Mouse (Mus musculus): Measurements from ENCODE around the gene Csdc2. TPM values are rescaled to one million over a fixed set of nuclear protein-coding genes. Genes with fewer than 3 reads are reported as not detected.
"Not testable (repeated sequence)": the region's sequence is repeated elsewhere in the genome, so short reads cannot be mapped to it uniquely, and the experiment has no call there.

Csdc2 gene
- polyA plus RNA-seq, 1 experiment from 2014 or later = 0.88 TPM

GRCm38 (mm10) chr15:81954151-81954583, 17.6 kb downstream of the Csdc2 start:
- no peak for DNase-seq (ENCODE audit: low spot score)

GRCm38 (mm10) chr15:81954716-81955115, 18.2 kb downstream of the Csdc2 start:
- DNase-seq (ENCODE audit: low spot score) = no peak

- DNase-seq (ENCODE audit: low spot score) = no peak
Measured at GRCm38 (mm10) chr15:81955414-81955813, 18.9 kb downstream of the Csdc2 start.

- DNase-seq (ENCODE audit: low spot score) = peak; percentile 72
Measured at GRCm38 (mm10) chr15:81956457-81956856, 19.9 kb downstream of the Csdc2 start.

- no peak for DNase-seq (ENCODE audit: low spot score)
Measured at GRCm38 (mm10) chr15:81957598-81957997, 21.0 kb downstream of the Csdc2 start.

GRCm38 (mm10) chr15:81958906-81959305, 22.3 kb downstream of the Csdc2 start:
- DNase-seq (ENCODE audit: low spot score) = no peak

- DNase-seq (ENCODE audit: low spot score) = peak; percentile 100
Measured at GRCm38 (mm10) chr15:81960171-81961077, 23.9 kb downstream of the Csdc2 start, which contains the start of gene Pmm1. Pmm1 (minus strand) TSS chr15:81960930.

- no peak for DNase-seq (ENCODE audit: low spot score)
Measured at GRCm38 (mm10) chr15:81961078-81961451, 24.5 kb downstream of the Csdc2 start.

GRCm38 (mm10) chr15:81964262-81964661, 27.7 kb downstream of the Csdc2 start:
- no peak for DNase-seq (ENCODE audit: low spot score)

- no peak for DNase-seq (ENCODE audit: low spot score)
Measured at GRCm38 (mm10) chr15:81964980-81965545, 28.5 kb downstream of the Csdc2 start.

GRCm38 (mm10) chr15:81966062-81966829, 29.7 kb downstream of the Csdc2 start:
- no peak for DNase-seq (ENCODE audit: low spot score)

GRCm38 (mm10) chr15:81967821-81968220, 31.3 kb downstream of the Csdc2 start:
- no peak for DNase-seq (ENCODE audit: low spot score)

GRCm38 (mm10) chr15:81968447-81968846, 31.9 kb downstream of the Csdc2 start:
- DNase-seq (ENCODE audit: low spot score) = no peak

- DNase-seq (ENCODE audit: low spot score) = no peak
Measured at GRCm38 (mm10) chr15:81969173-81969572, 32.6 kb downstream of the Csdc2 start.

GRCm38 (mm10) chr15:81969635-81970034, 33.1 kb downstream of the Csdc2 start:
- not testable (repeated sequence) for DNase-seq (ENCODE audit: low spot score)

GRCm38 (mm10) chr15:81970498-81970897, 33.9 kb downstream of the Csdc2 start:
- not testable (repeated sequence) for DNase-seq (ENCODE audit: low spot score)

GRCm38 (mm10) chr15:81975156-81975555, 38.6 kb downstream of the Csdc2 start:
- DNase-seq (ENCODE audit: low spot score) = not testable (repeated sequence)

- no peak for DNase-seq (ENCODE audit: low spot score)
Measured at GRCm38 (mm10) chr15:81980321-81980720, 43.8 kb downstream of the Csdc2 start, which contains the start of gene 1700029P11Rik. 1700029P11Rik (plus strand) TSS chr15:81980540.

GRCm38 (mm10) chr15:81982173-81982572, 45.6 kb downstream of the Csdc2 start:
- no peak for DNase-seq (ENCODE audit: low spot score)

- DNase-seq (ENCODE audit: low spot score) = no peak
Measured at GRCm38 (mm10) chr15:81985267-81986161, 49.0 kb downstream of the Csdc2 start.

GRCm38 (mm10) chr15:81987646-81988045, 51.1 kb downstream of the Csdc2 start, which contains the start of gene Xrcc6:
Xrcc6 (plus strand) TSS chr15:81987835.
- DNase-seq (ENCODE audit: low spot score) = no peak
